Mouse (Mus musculus) G1E-ER4 (cell line): ENCODE data around the gene Micall1. TPM values are rescaled to one million over a fixed set of nuclear protein-coding genes. Genes with fewer than 3 reads are reported as not detected.

Source experiments
- GATA1 ChIP-seq: IDR thresholded peaks from one replicate; pipeline ENCODE4 v1.8.0; 2012; ENCODE audit warnings: low read length, inconsistent platforms
- polyA plus RNA-seq: library from polyadenylated mRNA; stranded (reverse); fragments of >175 nt; gene quantifications from 2 replicates; pipeline ENCODE4 v1.2.3, GENCODE M21; 2012

The Micall1 gene
- polyA plus RNA-seq, 1 experiment: 25.7 TPM

- TF ChIP-seq GATA1: no peak
Measured at GRCm38 (mm10) chr15:79092284-79092683, 16.4 kb upstream of the Micall1 start.

- no peak for TF ChIP-seq GATA1
Measured at GRCm38 (mm10) chr15:79093083-79093839, 15.4 kb upstream of the Micall1 start.

GRCm38 (mm10) chr15:79095483-79095882 is 13.2 kb upstream of the Micall1 start:
- TF ChIP-seq GATA1: no peak

- no peak for TF ChIP-seq GATA1
Measured at GRCm38 (mm10) chr15:79096556-79096955, 12.1 kb upstream of the Micall1 start.

- no peak for TF ChIP-seq GATA1
Measured at GRCm38 (mm10) chr15:79097135-79097534, 11.6 kb upstream of the Micall1 start.

GRCm38 (mm10) chr15:79097611-79098025 is 11.1 kb upstream of the Micall1 start:
- no peak for TF ChIP-seq GATA1

GRCm38 (mm10) chr15:79098220-79098619 is 10.5 kb upstream of the Micall1 start:
- no peak for TF ChIP-seq GATA1

- TF ChIP-seq GATA1: no peak
Measured at GRCm38 (mm10) chr15:79098868-79099267, 9.8 kb upstream of the Micall1 start.

- no peak for TF ChIP-seq GATA1
Measured at GRCm38 (mm10) chr15:79099456-79099855, 9.2 kb upstream of the Micall1 start.

GRCm38 (mm10) chr15:79100391-79100790 is 8.3 kb upstream of the Micall1 start:
- TF ChIP-seq GATA1: no peak

- no peak for TF ChIP-seq GATA1
Measured at GRCm38 (mm10) chr15:79101531-79101930, 7.2 kb upstream of the Micall1 start.

- TF ChIP-seq GATA1: no peak
Measured at GRCm38 (mm10) chr15:79103264-79103663, 5.4 kb upstream of the Micall1 start.

GRCm38 (mm10) chr15:79105804-79106203 is 2.9 kb upstream of the Micall1 start:
- no peak for TF ChIP-seq GATA1

- no peak for TF ChIP-seq GATA1
Measured at GRCm38 (mm10) chr15:79107966-79108365, 732 bp upstream of the Micall1 start.

GRCm38 (mm10) chr15:79109321-79109934 is 730 bp downstream of the Micall1 start:
- no peak for TF ChIP-seq GATA1

- no peak for TF ChIP-seq GATA1
Measured at GRCm38 (mm10) chr15:79110031-79110430, 1.3 kb downstream of the Micall1 start.

- no peak for TF ChIP-seq GATA1
Measured at GRCm38 (mm10) chr15:79110528-79110927, 1.8 kb downstream of the Micall1 start.
